Mouse (Mus musculus) lung, postnatal 14 days (tissue): ENCODE measurements at regions not wholly inside any gene's neighbourhood (a gene's known extent, or its start where the extent isn't known, plus 50 kb on each side); places are given as distances from the start of the nearest gene placed in this dataset.
A peak's percentile ranks its signal among the peaks of the same experiment; 100 is the strongest.

ENCODE experiments used
- DNase-seq: peaks from one replicate; pipeline ENCODE4 v3.0.0; 2021

GRCm38 (mm10) chr10:100152821-100153220, 137.4 kb downstream of the Kitl start:
- DNase-seq = peak; percentile 20

DNA sequence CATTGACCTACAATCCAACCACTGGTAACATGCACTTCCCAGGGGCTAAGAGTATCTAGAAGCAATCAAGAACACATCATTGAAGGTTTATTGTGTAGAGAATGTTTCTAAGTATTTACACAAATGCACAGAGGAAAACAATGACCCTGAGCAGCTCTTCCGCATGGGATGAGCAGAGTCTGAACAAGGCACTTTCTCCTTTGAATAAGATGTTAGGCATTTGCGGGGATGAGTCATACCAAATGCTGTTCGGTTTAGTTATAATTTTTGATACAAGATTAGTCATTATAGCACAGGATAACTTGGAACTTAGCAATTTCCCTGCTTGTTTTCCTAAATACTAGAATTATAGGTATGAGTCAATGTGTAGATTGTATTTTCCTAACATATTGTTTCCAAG, 137.9 kb downstream of the Kitl start:
- no peak for DNase-seq

- no peak for DNase-seq
Measured at GRCm38 (mm10) chr10:100155566-100155965, 140.1 kb downstream of the Kitl start.

DNA sequence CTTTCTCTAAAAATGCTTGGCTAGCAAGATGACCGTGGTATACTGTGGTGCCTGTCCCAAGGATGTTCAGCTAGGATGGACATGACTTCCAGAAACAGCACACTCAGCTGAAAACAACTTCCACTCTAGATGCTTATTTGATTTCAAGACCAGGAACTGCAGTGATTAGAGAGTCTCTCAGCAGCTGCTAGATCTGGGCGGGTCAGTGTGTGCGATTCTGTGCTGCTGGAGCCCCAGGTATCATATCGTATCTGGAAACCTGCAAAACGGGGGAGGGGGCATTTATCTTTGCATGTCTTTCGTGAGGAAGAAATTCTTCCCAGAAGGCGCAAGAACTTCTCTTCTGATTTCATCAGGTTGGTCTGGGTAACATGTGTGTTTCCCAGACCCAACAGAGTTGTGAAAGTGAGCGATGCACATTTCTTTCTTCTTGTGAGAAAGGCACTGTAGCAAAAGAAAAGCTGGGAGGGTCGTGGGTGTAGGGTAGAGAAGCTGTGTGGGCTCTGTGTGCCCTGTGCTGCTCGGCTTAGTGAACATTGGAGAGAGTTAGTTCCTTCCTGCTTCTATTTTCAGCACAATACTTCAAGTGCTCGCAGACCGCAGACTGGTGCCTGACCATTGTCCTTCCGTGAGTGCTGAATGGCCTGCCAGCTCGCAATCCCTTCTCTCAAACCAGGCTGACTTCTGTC, 144.6 kb downstream of the Kitl start:
- peak; percentile 35 for DNase-seq

DNA sequence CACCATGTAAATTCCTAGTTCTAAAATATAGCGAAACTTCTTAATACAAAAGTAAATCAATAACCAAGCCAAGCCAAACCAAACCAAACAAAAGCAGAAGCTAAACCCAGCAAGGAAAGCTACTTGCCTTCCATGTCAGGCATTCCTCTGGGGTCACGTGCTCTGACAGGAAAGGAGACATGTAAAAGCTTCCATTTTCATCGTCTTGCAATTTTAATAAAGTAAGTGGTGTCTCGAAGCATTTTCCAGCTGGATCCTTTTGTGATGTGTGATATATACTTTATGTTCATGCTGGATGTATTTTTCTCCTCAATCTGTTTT, 145.1 kb downstream of the Kitl start:
- DNase-seq = no peak

DNA sequence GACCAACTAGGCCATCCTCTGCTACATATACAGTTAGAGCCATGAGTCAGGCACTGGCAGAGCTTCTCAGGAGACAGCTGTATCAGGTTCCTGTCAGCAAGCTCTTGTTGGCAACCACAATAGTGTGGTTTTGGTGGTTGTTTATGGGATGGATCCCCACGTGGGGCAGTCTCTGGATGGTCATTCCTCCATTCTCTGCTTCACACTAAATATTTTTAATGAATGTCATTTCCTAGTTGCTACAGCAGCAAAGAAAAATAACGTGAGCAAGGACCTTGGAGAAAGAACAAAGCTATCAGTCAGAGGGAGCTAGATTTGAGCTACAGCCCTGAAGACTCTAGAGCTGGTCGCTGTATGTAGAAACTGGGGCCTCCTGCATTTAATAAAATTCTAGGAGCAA, 145.7 kb downstream of the Kitl start:
- peak; percentile 27 for DNase-seq

DNA sequence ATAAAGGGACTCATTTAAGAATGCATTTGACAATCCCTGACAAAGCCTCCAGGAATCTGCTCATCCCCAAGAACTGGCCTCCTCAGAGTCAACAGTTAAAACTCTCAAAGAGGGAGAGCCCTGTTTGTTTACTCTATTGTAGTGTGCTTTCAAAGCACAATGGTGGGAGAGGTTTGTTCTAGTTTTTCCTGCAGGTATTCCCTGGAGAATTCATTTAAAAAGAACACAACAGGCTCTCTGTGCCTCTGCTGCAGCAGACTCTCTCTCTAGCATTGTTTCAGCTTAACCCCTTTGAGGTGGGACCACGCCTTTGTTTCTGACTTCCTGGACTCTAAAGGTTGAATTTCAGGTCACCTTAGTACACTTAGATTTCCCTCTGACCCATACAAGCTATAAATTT, 149.1 kb downstream of the Kitl start:
- no peak for DNase-seq

- peak; percentile 37 for DNase-seq
Measured at GRCm38 (mm10) chr10:100170836-100171235, 155.4 kb downstream of the Kitl start.

- no peak for DNase-seq
Measured at GRCm38 (mm10) chr10:100197673-100198072, 137.8 kb upstream of the Gm4301 start.

DNA sequence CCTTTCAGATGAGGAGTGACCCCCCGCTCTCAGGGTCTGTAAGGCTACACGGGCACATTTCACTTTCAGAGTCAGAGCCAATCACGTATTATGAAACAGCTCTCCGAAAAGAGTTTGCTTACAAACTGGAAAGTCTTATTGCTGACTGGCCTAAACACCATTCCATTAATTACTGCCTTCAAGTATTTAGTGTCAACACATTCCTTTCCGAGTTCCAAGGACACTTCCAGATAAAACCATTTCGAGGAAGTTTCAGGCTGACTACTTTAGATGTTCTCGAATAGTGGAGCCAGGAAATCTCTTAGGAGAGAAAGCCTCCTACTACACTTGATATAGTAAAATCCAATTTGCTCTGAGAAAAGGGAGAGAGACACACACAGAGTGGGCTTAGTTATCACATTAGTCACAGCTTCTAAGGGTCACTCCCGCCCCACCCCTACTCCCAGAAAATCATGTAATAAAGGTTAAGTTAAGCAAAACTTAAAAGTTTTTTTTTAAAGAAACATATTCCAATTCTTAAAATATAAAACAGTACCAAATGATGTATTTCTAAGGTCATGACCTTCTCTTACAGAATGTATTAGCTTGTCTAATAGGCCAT, 136.3 kb upstream of the Gm4301 start:
- no peak for DNase-seq

GRCm38 (mm10) chr10:100200431-100200830, 135.0 kb upstream of the Gm4301 start:
- DNase-seq = no peak

GRCm38 (mm10) chr10:100206617-100207530, 128.6 kb upstream of the Gm4301 start:
- DNase-seq = no peak

DNA sequence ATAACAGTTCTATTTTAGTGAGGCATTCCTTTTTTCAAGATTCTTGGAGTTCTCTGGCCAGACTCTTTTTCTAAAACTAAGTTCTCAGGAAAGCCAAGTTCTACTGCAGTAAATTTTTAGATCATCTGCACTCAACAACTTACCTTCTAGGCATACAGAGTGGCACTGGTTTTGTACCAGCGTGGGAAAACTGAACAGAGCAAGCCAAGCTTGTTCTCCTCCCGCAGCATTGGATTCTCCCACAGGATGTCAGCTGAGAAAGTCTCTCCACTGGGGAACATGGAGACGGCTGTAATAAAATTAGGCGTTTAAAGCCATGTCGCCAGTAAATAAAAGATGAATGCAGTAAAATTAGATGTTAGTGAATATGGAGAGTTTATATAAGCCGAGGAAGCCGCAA, 124.8 kb upstream of the Gm4301 start:
- DNase-seq = no peak

DNA sequence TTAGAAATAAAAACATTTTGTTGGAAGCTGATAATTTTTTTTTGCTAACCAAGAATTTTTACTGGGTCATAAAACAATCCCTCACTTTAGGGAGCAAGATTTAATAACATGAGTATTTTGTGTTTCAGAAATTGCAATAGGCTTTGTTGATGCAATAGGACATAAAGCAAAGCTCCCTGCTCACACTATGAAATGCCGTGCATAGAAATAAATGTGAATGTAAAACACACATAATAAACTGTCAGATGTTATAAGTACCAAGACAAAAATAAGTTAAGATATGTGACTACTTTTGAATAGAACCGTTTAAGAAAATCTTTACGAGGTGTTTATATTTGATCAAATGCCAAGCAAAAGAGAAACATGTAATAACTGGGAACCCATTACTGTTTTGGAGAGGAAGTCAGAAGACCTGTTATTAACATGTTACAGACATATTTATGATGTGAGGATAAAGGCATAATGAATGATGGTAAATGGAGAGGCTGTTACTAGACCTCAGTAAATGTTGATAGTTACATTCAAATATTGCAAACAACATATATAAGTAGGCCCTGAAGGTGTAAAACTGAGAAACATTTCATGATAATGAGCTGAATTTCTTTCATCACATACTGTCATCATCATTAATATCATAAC, 110.9 kb upstream of the Gm4301 start:
- DNase-seq = no peak

GRCm38 (mm10) chr10:100259235-100259900, 76.1 kb upstream of the Gm4301 start:
- no peak for DNase-seq

DNA sequence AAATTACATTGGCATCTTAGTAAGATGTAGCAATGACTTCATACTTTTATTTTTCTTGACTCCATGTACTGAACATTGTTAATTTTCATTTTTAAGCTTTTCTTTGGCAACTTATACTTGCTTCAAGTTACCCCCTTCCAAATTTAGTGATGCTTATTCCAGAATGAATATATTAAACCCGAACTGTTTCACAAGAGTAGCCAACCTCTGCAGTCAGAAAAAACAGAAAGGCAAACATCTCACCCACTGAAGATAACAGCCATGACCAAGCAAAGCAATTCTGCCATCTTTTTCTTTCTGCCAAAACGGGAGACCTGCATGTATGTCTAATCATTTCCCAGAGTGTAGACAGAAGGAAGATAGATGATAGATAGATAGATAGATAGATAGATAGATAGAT, 72.0 kb upstream of the Gm4301 start:
- DNase-seq = no peak

DNA sequence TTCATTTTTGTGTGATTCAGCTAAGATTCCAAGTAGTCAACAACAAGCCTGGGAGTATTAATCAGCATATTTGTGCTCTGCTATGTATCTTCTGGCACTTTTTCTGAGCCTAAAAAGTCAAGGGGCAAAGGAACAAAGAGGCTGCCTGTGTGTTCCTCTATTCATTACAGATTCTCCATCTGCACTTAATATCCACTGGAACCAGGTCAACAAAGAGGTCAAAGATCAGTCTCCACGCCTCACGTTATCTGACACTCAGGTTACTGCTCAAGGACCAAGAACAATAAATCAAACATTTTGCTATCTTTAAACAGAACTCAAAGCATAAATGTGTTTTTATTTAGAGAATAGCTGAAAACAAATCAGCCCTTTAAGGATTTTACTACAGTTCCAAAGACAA, 71.4 kb upstream of the Gm4301 start:
- DNase-seq = no peak

DNA sequence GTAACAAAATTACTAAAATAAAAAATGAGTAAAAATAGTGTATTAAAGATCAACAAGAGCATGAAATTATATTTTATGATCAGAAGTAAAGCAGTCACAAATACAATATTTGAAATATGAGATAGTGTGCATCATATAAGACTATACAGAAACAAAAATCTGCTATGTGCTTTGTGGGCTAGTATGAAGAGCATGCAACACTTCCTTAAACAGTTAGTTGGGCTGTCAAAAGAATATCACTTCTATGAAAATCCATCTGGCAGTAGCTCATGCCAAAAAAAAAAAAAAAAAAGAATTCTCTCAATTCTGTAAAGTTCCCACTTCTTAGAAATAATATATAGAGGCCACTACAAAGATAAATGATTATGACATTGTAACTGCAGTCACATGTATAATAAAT, 53.0 kb upstream of the Gm4301 start:
- DNase-seq = no peak
